Mouse (Mus musculus) lung, postnatal 4 days (tissue): Measurements from ENCODE around the gene Zfp36l2.
A peak's percentile ranks its signal among the peaks of the same experiment; 100 is the strongest.
"Not testable (repeated sequence)": the region's sequence is repeated elsewhere in the genome, so short reads cannot be mapped to it uniquely, and the experiment has no call there.

Source experiments
- DNase-seq, 2 experiments: peaks; one replicate each; pipeline ENCODE4 v3.0.0; 2021

The Zfp36l2 gene

GRCm38 (mm10) chr17:84194282-84195002 is 6.7 kb upstream of the Zfp36l2 start:
- DNase-seq, result peak in 1 of 2 experiments; percentile 13

- peak in 1 of 2 experiments; percentile 19 for DNase-seq
Measured at GRCm38 (mm10) chr17:84193411-84193810, 5.7 kb upstream of the Zfp36l2 start.

GRCm38 (mm10) chr17:84191946-84192345 is 4.2 kb upstream of the Zfp36l2 start:
- no peak for DNase-seq

GRCm38 (mm10) chr17:84190885-84191284 is 3.1 kb upstream of the Zfp36l2 start:
- peak; percentile 83 to 91 for DNase-seq

GRCm38 (mm10) chr17:84189127-84189854 is 1.5 kb upstream of the Zfp36l2 start:
- peak in 1 of 2 experiments; percentile 35 for DNase-seq

- DNase-seq, result peak; percentile 95 to 99
Measured at GRCm38 (mm10) chr17:84188374-84188961, 721 bp upstream of the Zfp36l2 start.

GRCm38 (mm10) chr17:84187264-84187663 is 483 bp downstream of the Zfp36l2 start:
- DNase-seq, result not testable (repeated sequence)

GRCm38 (mm10) chr17:84186451-84187202 is 1.1 kb downstream of the Zfp36l2 start:
- DNase-seq, result peak; percentile 75 to 78

- DNase-seq, result peak; percentile 85 to 88
Measured at GRCm38 (mm10) chr17:84185581-84186450, 1.9 kb downstream of the Zfp36l2 start.

GRCm38 (mm10) chr17:84185011-84185411 is 2.7 kb downstream of the Zfp36l2 start:
- DNase-seq, result peak; percentile 37 to 53

- peak; percentile 90 to 95 for DNase-seq
Measured at GRCm38 (mm10) chr17:84183291-84183781, 4.4 kb downstream of the Zfp36l2 start.

- peak; percentile 53 to 70 for DNase-seq
Measured at GRCm38 (mm10) chr17:84182311-84183271, 5.2 kb downstream of the Zfp36l2 start.

GRCm38 (mm10) chr17:84181502-84182310 is 6.0 kb downstream of the Zfp36l2 start:
- DNase-seq, result peak; percentile 84

- peak; percentile 81 to 87 for DNase-seq
Measured at GRCm38 (mm10) chr17:84180715-84181501, 6.8 kb downstream of the Zfp36l2 start.

- DNase-seq, result peak in 1 of 2 experiments; percentile 73
Measured at GRCm38 (mm10) chr17:84179973-84180365, 7.8 kb downstream of the Zfp36l2 start.

GRCm38 (mm10) chr17:84179026-84179972 is 8.4 kb downstream of the Zfp36l2 start:
- DNase-seq, result peak in 1 of 2 experiments; percentile 20

- peak; percentile 46 to 67 for DNase-seq
Measured at GRCm38 (mm10) chr17:84177481-84177880, 10.3 kb downstream of the Zfp36l2 start.
